In the genomic region with DNA sequence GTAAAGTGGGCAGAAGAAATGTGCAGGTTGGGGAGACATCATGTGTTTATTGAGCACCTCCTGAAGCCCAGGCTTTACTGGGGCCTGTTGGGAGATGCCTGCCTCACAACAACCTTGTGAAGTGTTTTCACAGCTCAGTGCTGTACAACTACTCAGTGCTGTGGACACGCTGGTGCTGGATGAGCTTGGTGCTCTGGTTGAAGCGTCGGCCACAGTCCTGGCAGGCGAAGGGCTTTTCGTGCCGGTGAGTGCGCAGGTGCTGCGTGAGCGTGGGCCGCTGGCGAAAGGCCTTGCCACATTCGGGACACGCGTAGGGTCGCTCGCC, we compare ENCODE assay signal across 10 mouse cellular contexts. TPM values are rescaled to one million over a fixed set of nuclear protein-coding genes. Genes with fewer than 3 reads are reported as not detected.
A peak's percentile ranks its signal among the peaks of the same experiment; 100 is the strongest.
DNase-seq lines count a peak whose midpoint lies in the region; ATAC-seq lines count a peak whose summit lies in the region.
"Had no signal": no experiment of that assay in that cellular context is flagged by ENCODE, and none has a peak within 500 bp of the region (broad histone marks: within the 10 kb centered on the region; RNA-seq: fewer than 3 reads in every experiment).

No protein-coding gene starts in this region.

- 0 out of 2 replicates have a peak, but pooled peaks cover 2% of the 10 kb centered on the region for H3K9me3 ChIP-seq in heart, embryonic 14.5 days (ENCODE audit: control insufficient read depth, low read length)
- H3K9me3 ChIP-seq in hindbrain, embryonic 14.5 days (ENCODE audit: control insufficient read depth, low read length), result no peaks in the 10 kb centered on the region
- peaks cover 4% of the 10 kb centered on the region; the same call in 1 of the 2 replicates for H3K9me3 ChIP-seq in midbrain, embryonic 14.5 days (ENCODE audit: control insufficient read depth, low read length)

- peaks cover 10 to 19% of the 10 kb centered on the region in 2 experiments for H3K4me1 ChIP-seq in heart, embryonic 14.5 days (ENCODE audit: control insufficient read depth in 2 of 2, insufficient read depth in 2 of 2, low read length in 2 of 2)
- peaks cover 16% of the 10 kb centered on the region for H3K4me1 ChIP-seq in hindbrain, embryonic 14.5 days (replicated peaks; ENCODE audit: control insufficient read depth, insufficient read depth, low read length)
- peaks cover 7% of the 10 kb centered on the region for H3K4me1 ChIP-seq in midbrain, embryonic 14.5 days (ENCODE audit: control insufficient read depth, insufficient read depth, low read length)

- H3K27ac ChIP-seq in heart, embryonic 14.5 days (replicated peaks in 1 of 2; ENCODE audit: control insufficient read depth in 1 of 2, insufficient read depth in 1 of 2, low read depth in 2 of 2, low read length in 2 of 2), result no peak overlapping the region
- no peak overlapping the region; the same call in 1 of the 2 replicates for H3K27ac ChIP-seq in hindbrain, embryonic 14.5 days
- no peak overlapping the region for H3K27ac ChIP-seq in midbrain, embryonic 14.5 days (replicated peaks; ENCODE audit: low read depth, low read length)

- peak overlapping the region; percentile 93 for H3K4me2 ChIP-seq in heart, embryonic 14.5 days (ENCODE audit: low read length)
- H3K4me2 ChIP-seq in hindbrain, embryonic 14.5 days (replicated peaks), result peak overlapping the region; percentile 96
- H3K4me2 ChIP-seq in midbrain, embryonic 14.5 days (ENCODE audit: low read length), result peak overlapping the region; percentile 94

- ATAC-seq in heart, embryonic 14.5 days (ENCODE audit: insufficient number of reproducible peaks, insufficient read depth, low FRiP score, low read depth), result no peak
- no peak for ATAC-seq in hindbrain, embryonic 14.5 days (ENCODE audit: low FRiP score)
- 0 out of 2 replicates have a peak, but pooled peaks have one; percentile 1 for ATAC-seq in midbrain, embryonic 14.5 days (ENCODE audit: low FRiP score, low TSS enrichment)
- no peak for ATAC-seq in erythroid progenitor cell, adult 5-6 weeks (replicated peaks; ENCODE audit: low FRiP score, poor library complexity, severe bottlenecking)

- no peaks in the 10 kb centered on the region for H3K36me3 ChIP-seq in heart, embryonic 14.5 days (ENCODE audit: control insufficient read depth, insufficient read depth, low read length)
- H3K36me3 ChIP-seq in hindbrain, embryonic 14.5 days (replicated peaks; ENCODE audit: control insufficient read depth, insufficient read depth), result no peaks in the 10 kb centered on the region
- H3K36me3 ChIP-seq in midbrain, embryonic 14.5 days (ENCODE audit: control insufficient read depth, insufficient read depth, low read length), result no peaks in the 10 kb centered on the region

- DNase-seq in heart, postnatal 4 days, result no peak
- DNase-seq in brain, adult 2 months (ENCODE audit: low read depth, low spot score), result peak; percentile 69
- DNase-seq in hindbrain, embryonic 14.5 days (ENCODE audit: low spot score), result no peak
- no peak for DNase-seq in midbrain, embryonic 14.5 days
- no peak for DNase-seq in ovary, adult 18-20 months (ENCODE audit: low spot score)
- DNase-seq in gastrocnemius, postnatal 36 days, result no peak
- DNase-seq: heart, adult 18-20 months; thymus, adult 2 months had no signal

- H3K27me3 ChIP-seq in heart, embryonic 14.5 days (ENCODE audit: control insufficient read depth, insufficient read depth, low read length), result peaks cover 34% of the 10 kb centered on the region
- H3K27me3 ChIP-seq in hindbrain, embryonic 14.5 days (ENCODE audit: control insufficient read depth, insufficient read depth, low read length), result peaks cover 43% of the 10 kb centered on the region
- peaks cover 38% of the 10 kb centered on the region for H3K27me3 ChIP-seq in midbrain, embryonic 14.5 days (ENCODE audit: control insufficient read depth, insufficient read depth, low read length)

- intact Hi-C loops in gastrocnemius, postnatal 36 days (cut with DNase I), result no loop called here

- no peak overlapping the region; the same call in 1 of the 2 replicates for H3K9ac ChIP-seq in heart, embryonic 14.5 days (ENCODE audit: low read length)
- peak overlapping the region; percentile 84 for H3K9ac ChIP-seq in hindbrain, embryonic 14.5 days
- peak overlapping the region; percentile 72; the same call in 1 of the 2 replicates for H3K9ac ChIP-seq in midbrain, embryonic 14.5 days (replicated peaks; ENCODE audit: low read length)

- 40% methylated on average over 16 of the region's 16 CpGs for WGBS in heart, embryonic 14.5 days
- WGBS in hindbrain, embryonic 14.5 days, result 41% methylated on average over 16 of the region's 16 CpGs
- 45% methylated on average over 16 of the region's 16 CpGs for WGBS in midbrain, embryonic 14.5 days

- H3K4me3 ChIP-seq in heart, embryonic 14.5 days (ENCODE audit: control insufficient read depth in 1 of 2, insufficient read depth in 1 of 2, low read depth in 1 of 2, low read length in 2 of 2), result peak overlapping the region in 1 of 2 experiments; percentile 48; a peak in 1 of 4 replicates
- peak overlapping the region; percentile 46 for H3K4me3 ChIP-seq in hindbrain, embryonic 14.5 days (replicated peaks; ENCODE audit: low read length)
- peak overlapping the region; percentile 45 for H3K4me3 ChIP-seq in midbrain, embryonic 14.5 days (replicated peaks; ENCODE audit: low read depth, low read length)

RNA-seq across cellular contexts. Expression of gene Ube2m, which starts 5.0 kb away (rescaled TPM):
- polyA plus RNA-seq in heart, embryonic 14.5 days (2014; fragmentation: Nextera tagmentation; extraction: Ambion mirVana), result 151 and 180 TPM in 2 replicates
- 100 to 1,000 TPM; 193 to 202 TPM for total RNA-seq in heart, postnatal 4 days (2021)
- polyA plus RNA-seq in hindbrain, embryonic 14.5 days (2014; fragmentation: Nextera tagmentation; extraction: Ambion mirVana), result 178 and 179 TPM in 2 replicates
- 149 and 181 TPM in 2 replicates for polyA plus RNA-seq in midbrain, embryonic 14.5 days (2014; fragmentation: Nextera tagmentation; extraction: Ambion mirVana)
- 100 to 1,000 TPM; 131 TPM for total RNA-seq in gastrocnemius, postnatal 36 days (2021)
- 70.0 and 96.9 TPM in 2 replicates for total RNA-seq in erythroid progenitor cell, adult 5-6 weeks (2015; ENCODE audit: low replicate concordance)
- 61.0 and 94.6 TPM in 2 replicates for total RNA-seq in erythroid progenitor cell, adult 5-6 weeks (2017; ENCODE audit: low replicate concordance)

RNA-seq across cellular contexts. Expression of gene Chmp2a, which starts 8.5 kb away (rescaled TPM):
- 153 and 165 TPM in 2 replicates for polyA plus RNA-seq in heart, embryonic 14.5 days (2014; fragmentation: Nextera tagmentation; extraction: Ambion mirVana)
- total RNA-seq in heart, postnatal 4 days (2021), result 100 to 1,000 TPM; 114 to 129 TPM
- 173 and 184 TPM in 2 replicates for polyA plus RNA-seq in hindbrain, embryonic 14.5 days (2014; fragmentation: Nextera tagmentation; extraction: Ambion mirVana)
- 188 and 205 TPM in 2 replicates for polyA plus RNA-seq in midbrain, embryonic 14.5 days (2014; fragmentation: Nextera tagmentation; extraction: Ambion mirVana)
- 10 to 100 TPM; 68.7 to 83.7 TPM for total RNA-seq in gastrocnemius, postnatal 36 days (2021)
- 116 and 138 TPM in 2 replicates for total RNA-seq in erythroid progenitor cell, adult 5-6 weeks (2015; ENCODE audit: low replicate concordance)
- 125 and 153 TPM in 2 replicates for total RNA-seq in erythroid progenitor cell, adult 5-6 weeks (2017; ENCODE audit: low replicate concordance)

RNA-seq across cellular contexts. Expression of gene Mzf1, which starts 11.5 kb away (rescaled TPM):
- 1.4 and 1.8 TPM in 2 replicates for polyA plus RNA-seq in heart, embryonic 14.5 days (2014; fragmentation: Nextera tagmentation; extraction: Ambion mirVana)
- total RNA-seq in heart, postnatal 4 days (2021), result 1 to 10 TPM; 1.2 TPM
- polyA plus RNA-seq in hindbrain, embryonic 14.5 days (2014; fragmentation: Nextera tagmentation; extraction: Ambion mirVana), result 6.2 and 6.4 TPM in 2 replicates
- polyA plus RNA-seq in midbrain, embryonic 14.5 days (2014; fragmentation: Nextera tagmentation; extraction: Ambion mirVana), result 6.1 and 7.6 TPM in 2 replicates
- under 1 TPM; 0.57 to 0.74 TPM for total RNA-seq in gastrocnemius, postnatal 36 days (2021)
- total RNA-seq in erythroid progenitor cell, adult 5-6 weeks (2015; ENCODE audit: low replicate concordance), result not detected in 2 replicates
- total RNA-seq in erythroid progenitor cell, adult 5-6 weeks (2017; ENCODE audit: low replicate concordance), result not detected in 2 replicates

RNA-seq across cellular contexts. Expression of gene Zbtb45, which starts 33.2 kb away (rescaled TPM):
- 12.8 and 17.2 TPM in 2 replicates for polyA plus RNA-seq in heart, embryonic 14.5 days (2014; fragmentation: Nextera tagmentation; extraction: Ambion mirVana)
- total RNA-seq in heart, postnatal 4 days (2021), result 10 to 100 TPM; 11.0 to 12.1 TPM
- 37.9 and 40.8 TPM in 2 replicates for polyA plus RNA-seq in hindbrain, embryonic 14.5 days (2014; fragmentation: Nextera tagmentation; extraction: Ambion mirVana)
- polyA plus RNA-seq in midbrain, embryonic 14.5 days (2014; fragmentation: Nextera tagmentation; extraction: Ambion mirVana), result 42.4 and 42.5 TPM in 2 replicates
- total RNA-seq in gastrocnemius, postnatal 36 days (2021), result 1 to 10 TPM; 3.9 to 4.0 TPM
- 4.0 and 10.1 TPM in 2 replicates for total RNA-seq in erythroid progenitor cell, adult 5-6 weeks (2015; ENCODE audit: low replicate concordance)
- 6.7 and 7.6 TPM in 2 replicates for total RNA-seq in erythroid progenitor cell, adult 5-6 weeks (2017; ENCODE audit: low replicate concordance)

RNA-seq across cellular contexts. Expression of gene Trim28, which starts 44.2 kb away (rescaled TPM):
- 210 and 224 TPM in 2 replicates for polyA plus RNA-seq in heart, embryonic 14.5 days (2014; fragmentation: Nextera tagmentation; extraction: Ambion mirVana)
- total RNA-seq in heart, postnatal 4 days (2021), result 100 to 1,000 TPM; 240 to 249 TPM
- polyA plus RNA-seq in hindbrain, embryonic 14.5 days (2014; fragmentation: Nextera tagmentation; extraction: Ambion mirVana), result 268 and 271 TPM in 2 replicates
- 293 and 309 TPM in 2 replicates for polyA plus RNA-seq in midbrain, embryonic 14.5 days (2014; fragmentation: Nextera tagmentation; extraction: Ambion mirVana)
- 10 to 100 TPM; 62.1 to 63.2 TPM for total RNA-seq in gastrocnemius, postnatal 36 days (2021)
- total RNA-seq in erythroid progenitor cell, adult 5-6 weeks (2015; ENCODE audit: low replicate concordance), result 194 and 220 TPM in 2 replicates
- 137 and 141 TPM in 2 replicates for total RNA-seq in erythroid progenitor cell, adult 5-6 weeks (2017; ENCODE audit: low replicate concordance)
